Mouse (Mus musculus): ENCODE results near the gene Mafg.
A peak's percentile ranks its signal among the peaks of the same experiment; 100 is the strongest.
"Not testable (repeated sequence)": the region's sequence is repeated elsewhere in the genome, so short reads cannot be mapped to it uniquely, and the experiment has no call there.

Gene Mafg

GRCm38 (mm10) chr11:120597240-120598235 is 35.9 kb downstream of the Mafg start:
- DNase-seq (ENCODE audit: low spot score): no peak

GRCm38 (mm10) chr11:120588531-120588930 is 44.9 kb downstream of the Mafg start:
- no peak for DNase-seq (ENCODE audit: low spot score)

- DNase-seq (ENCODE audit: low spot score): no peak
These were observed 49.5 kb downstream of the Mafg start for GRCm38 (mm10) chr11:120583937-120584336.

- DNase-seq (ENCODE audit: low spot score): not testable (repeated sequence)
These were observed 50.5 kb downstream of the Mafg start for GRCm38 (mm10) chr11:120582982-120583293.

GRCm38 (mm10) chr11:120582268-120582981 is 51.0 kb downstream of the Mafg start:
- DNase-seq (ENCODE audit: low spot score): no peak

GRCm38 (mm10) chr11:120581490-120582267 is 51.7 kb downstream of the Mafg start, which contains the start of gene Arhgdia:
Gene Arhgdia (minus strand): TSS chr11:120581624.
- peak; percentile 89 for DNase-seq (ENCODE audit: low spot score)

GRCm38 (mm10) chr11:120580871-120581331 is 52.5 kb downstream of the Mafg start:
- DNase-seq (ENCODE audit: low spot score): peak; percentile 51

- DNase-seq (ENCODE audit: low spot score): peak; percentile 55
These were observed 53.2 kb downstream of the Mafg start for GRCm38 (mm10) chr11:120580190-120580589.

- DNase-seq (ENCODE audit: low spot score): peak; percentile 75
These were observed 53.9 kb downstream of the Mafg start for GRCm38 (mm10) chr11:120579316-120580107.

GRCm38 (mm10) chr11:120578694-120579243 is 54.6 kb downstream of the Mafg start:
- DNase-seq (ENCODE audit: low spot score): no peak

GRCm38 (mm10) chr11:120578024-120578693 is 55.2 kb downstream of the Mafg start:
- no peak for DNase-seq (ENCODE audit: low spot score)

GRCm38 (mm10) chr11:120577211-120578023 is 56.0 kb downstream of the Mafg start:
- no peak for DNase-seq (ENCODE audit: low spot score)

GRCm38 (mm10) chr11:120576365-120576981 is 56.9 kb downstream of the Mafg start:
- no peak for DNase-seq (ENCODE audit: low spot score)

GRCm38 (mm10) chr11:120575940-120576339 is 57.5 kb downstream of the Mafg start:
- no peak for DNase-seq (ENCODE audit: low spot score)
